Mouse (Mus musculus) retina, adult 2 months (tissue): Measurements from ENCODE around the gene Pcgf1.

Experiments
- DNase-seq: peaks from one replicate; pipeline ENCODE4 v3.0.0-alpha.2; 2012; ENCODE audit warnings: low read depth, low spot score

Gene Pcgf1

GRCm38 (mm10) chr6:83077630-83078323, at the start of gene Pcgf1:
Pcgf1 (plus strand) TSS chr6:83077869.
- no peak for DNase-seq

DNA sequence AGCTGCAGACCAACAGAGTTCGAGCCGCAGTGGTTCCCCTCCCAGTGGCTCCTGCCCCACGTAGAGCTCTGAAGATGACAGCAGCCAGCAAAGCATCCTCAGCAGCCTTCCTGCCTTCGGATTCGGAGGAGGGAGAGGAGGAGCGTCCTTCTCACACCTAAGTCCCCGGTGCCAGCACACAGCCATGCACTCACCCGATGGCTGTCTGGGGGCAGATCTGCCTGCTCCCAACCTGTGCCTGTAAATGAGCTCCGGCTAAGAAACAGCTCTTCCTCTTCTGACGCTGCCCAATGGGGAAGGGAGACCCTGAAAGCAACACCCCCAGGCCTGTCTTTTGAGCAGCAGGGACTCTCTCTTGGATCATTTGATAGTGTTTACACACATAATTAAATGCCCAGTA, 47.9 kb upstream of the Pcgf1 start:
- no peak for DNase-seq

DNA sequence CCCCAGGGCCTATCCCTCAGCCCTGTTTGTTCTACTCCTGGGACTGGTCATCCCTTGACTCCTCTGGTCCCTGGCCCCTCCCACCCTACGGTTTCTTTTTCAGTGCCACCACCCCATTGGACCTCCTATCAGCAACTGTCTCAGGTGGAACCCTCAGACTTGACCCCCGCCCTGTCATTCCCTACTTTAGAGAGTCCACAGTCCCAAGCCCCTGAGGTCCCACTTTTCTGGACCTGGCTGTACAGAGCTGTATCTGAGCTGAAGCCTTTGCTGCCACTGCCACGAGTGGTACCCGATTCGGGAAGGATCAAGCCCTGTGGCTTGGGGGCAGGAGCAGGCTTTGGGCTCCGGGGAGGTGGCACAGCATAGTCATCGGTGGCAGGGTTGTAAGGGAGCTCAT, 46.6 kb upstream of the Pcgf1 start:
- DNase-seq = no peak

GRCm38 (mm10) chr6:83031921-83032590, 45.6 kb upstream of the Pcgf1 start:
- no peak for DNase-seq

- DNase-seq = no peak
These were observed 44.9 kb upstream of the Pcgf1 start for GRCm38 (mm10) chr6:83032769-83033191.

DNA sequence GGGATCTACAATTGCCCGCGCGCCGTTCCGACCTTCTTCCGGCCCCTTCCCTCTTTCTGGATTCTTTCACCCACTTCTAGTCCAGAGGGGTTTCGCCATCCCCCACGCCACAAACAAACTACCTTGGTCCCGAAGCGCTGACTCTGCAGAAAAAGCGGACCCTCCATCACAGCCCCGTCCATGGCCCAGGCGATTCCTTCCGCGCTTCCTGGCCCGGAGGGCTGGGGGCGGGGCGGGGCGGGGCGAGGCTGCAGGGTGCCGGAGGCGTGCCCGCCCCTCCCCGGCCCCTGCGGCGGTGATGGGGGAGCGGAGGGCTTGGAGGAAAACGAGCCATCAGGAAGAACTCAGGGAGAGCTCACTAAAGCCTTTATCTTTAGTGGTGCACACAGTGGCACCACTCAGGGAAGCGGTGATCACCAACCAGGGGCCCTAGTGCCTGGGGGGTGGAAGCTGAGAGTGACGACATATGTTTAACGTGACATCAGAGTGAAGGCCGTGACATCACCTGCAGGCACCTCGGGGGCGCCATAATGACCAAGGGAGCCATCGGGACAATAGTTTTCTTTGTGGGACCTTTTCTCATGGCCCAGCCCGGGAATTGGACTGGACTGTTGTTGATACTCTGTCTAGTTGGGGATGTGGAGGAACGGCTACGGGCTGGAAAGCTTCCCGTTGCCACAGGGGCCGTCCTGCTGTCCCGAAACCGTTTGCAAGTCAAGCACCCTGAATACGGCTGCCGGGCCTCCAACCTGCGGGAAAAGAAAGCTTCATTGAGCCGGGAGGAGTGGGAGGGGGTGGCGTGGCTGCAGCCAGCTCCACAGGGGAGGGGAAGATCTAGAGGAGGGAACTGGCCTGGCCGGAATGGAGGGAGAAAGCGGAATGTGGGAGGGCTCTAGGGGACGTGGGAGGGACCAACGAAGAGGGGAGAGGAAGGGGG, 44.2 kb upstream of the Pcgf1 start, which contains the start of the genes Dok1 and Loxl3:
Gene Dok1 (minus strand): TSS at position 223 of the 937 bp plus-strand sequence.
Gene Loxl3 (plus strand): TSS at position 925 of the 937 bp plus-strand sequence.
- no peak for DNase-seq

DNA sequence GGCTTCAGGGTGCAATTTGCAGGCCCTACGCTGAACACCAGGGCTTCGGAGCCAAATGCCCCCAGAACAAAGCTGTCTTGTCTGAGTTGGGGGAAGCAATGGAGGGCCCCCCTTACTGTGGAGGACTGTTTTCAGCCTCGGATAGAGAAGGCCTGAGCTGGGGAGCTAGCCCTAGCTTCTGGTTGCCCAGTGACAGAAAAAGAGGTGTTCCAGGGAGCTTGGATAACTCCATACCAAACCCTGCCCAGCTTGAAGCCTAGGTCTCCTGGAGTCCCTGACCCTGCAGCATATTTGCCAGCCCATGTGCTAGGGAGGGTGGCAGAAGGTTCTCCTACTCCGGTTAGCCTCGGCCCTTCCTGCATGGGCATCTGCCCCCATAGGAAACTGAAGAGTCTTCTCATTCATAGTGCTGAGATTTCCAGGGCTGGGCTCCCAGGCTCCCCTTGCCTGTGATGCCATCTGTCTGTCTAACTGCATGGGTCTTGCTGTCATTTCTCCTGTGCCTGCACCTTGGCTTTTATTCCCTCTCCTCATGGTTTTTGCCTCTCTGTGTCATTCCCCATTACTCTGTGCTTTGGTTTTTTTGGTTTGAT, 43.1 kb upstream of the Pcgf1 start:
- no peak for DNase-seq

DNA sequence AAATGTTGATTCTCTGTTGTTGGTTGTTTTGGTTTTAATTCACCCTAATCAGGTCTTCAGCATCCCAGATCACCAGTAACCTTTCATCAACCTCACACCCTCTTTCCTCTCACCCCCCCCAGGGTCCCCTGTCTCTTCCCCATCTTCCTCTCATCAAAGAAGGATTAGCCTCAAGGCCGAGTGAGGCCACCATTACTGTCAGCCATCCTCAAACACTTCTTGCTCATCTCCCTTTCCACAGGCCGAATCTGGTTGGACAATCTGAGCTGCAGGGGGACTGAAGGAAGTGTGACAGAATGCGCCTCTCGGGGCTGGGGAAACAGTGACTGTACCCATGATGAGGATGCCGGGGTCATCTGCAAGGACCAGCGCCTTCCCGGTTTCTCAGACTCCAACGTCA, 40.5 kb upstream of the Pcgf1 start:
- no peak for DNase-seq

DNA sequence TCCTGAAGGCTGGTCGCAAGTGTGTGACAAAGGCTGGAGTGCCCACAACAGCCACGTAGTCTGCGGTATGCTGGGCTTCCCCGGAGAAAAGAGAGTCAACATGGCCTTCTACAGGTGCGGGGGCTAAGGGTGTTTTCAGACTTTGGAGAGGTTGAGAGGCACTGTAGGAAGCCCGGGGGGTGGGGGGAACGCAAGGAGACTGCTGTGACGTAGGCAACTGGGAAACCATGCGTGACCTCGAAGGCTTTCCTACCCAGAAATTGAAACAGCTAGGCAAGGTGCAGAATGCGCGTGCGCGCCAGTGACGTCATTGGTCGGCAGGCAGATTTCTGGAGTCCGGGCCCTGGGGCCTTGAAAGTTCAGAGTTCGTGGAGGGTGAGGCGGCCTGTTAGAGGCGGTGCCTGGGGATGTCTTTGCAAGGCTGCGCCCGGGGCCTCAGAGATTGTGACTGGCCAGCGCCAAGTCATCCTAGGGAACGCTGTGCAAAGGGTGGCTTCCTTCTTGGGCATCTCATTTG, 39.1 kb upstream of the Pcgf1 start:
- peak; percentile 52 for DNase-seq

DNA sequence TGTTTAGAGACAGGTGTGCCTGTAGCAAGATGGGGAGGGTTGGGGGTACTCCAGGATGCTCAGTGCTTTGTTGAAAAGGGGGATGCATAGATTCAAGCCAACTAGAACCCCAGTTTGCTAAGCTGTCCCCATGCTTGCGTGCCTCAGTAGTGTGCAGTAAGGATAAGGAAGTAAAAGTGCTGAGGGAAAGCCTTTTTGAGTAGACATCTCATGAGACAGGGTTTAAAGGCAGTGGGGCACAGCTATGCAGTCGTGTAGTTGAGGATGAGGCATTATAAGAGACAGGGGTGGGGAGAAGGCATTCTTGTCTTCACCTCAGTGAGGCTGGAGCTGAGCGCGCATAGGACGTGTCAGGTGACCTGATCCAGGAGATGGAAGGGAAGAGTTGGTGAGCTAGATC, 37.1 kb upstream of the Pcgf1 start:
- DNase-seq = no peak

GRCm38 (mm10) chr6:83043561-83043960, 34.1 kb upstream of the Pcgf1 start:
- no peak for DNase-seq

GRCm38 (mm10) chr6:83043993-83044392, 33.7 kb upstream of the Pcgf1 start:
- no peak for DNase-seq

DNA sequence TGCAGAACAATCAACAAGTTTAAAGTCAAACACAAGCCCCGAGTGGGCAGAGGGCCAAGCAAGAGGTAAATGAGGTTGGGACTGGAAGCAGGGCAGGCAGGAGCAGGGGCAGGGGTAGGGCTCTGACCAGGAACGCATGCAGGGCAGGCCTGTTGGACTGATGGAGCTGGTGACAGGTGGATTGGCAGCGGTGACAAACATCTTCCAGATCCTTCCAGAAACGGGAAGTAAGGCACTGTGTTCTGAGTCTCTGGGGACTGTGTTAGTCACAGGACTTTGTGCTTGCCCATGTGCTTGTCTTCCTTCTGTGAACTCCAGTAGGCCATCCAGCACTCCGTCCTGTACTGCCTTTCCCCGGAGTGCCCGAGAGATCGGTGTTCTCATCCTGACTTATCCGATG, 32.9 kb upstream of the Pcgf1 start:
- no peak for DNase-seq

DNA sequence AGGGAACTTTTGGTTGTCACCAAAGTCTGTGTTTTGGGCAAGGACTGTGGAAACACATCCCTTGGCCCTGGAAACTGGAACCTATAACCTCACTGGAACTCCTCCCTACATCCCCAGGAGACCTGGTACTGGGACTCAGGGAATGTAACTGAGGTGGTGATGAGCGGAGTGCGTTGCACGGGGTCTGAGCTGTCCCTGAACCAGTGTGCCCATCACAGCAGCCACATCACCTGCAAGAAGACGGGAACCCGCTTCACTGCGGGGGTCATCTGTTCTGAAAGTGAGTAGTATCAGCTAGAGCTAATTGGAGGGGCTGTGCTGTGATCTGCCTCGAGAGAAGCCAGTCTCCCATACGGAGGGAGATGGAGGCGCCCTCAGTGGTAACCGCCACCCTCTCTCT, 28.3 kb upstream of the Pcgf1 start:
- no peak for DNase-seq

- DNase-seq = no peak
These were observed 24.3 kb upstream of the Pcgf1 start for GRCm38 (mm10) chr6:83053136-83053960.

GRCm38 (mm10) chr6:83054074-83054851, 23.4 kb upstream of the Pcgf1 start, which contains the start of gene Aup1:
Aup1 (plus strand) TSS chr6:83054521.
- peak; percentile 98 for DNase-seq

- DNase-seq = no peak
These were observed 22.7 kb upstream of the Pcgf1 start, which contains the start of gene Htra2 for GRCm38 (mm10) chr6:83054871-83055431. Htra2 (minus strand) TSS chr6:83055273.

- no peak for DNase-seq
These were observed 19.9 kb upstream of the Pcgf1 start, which contains the start of gene Dqx1 for GRCm38 (mm10) chr6:83057790-83058189. Dqx1 (plus strand) TSS chr6:83057844.

DNA sequence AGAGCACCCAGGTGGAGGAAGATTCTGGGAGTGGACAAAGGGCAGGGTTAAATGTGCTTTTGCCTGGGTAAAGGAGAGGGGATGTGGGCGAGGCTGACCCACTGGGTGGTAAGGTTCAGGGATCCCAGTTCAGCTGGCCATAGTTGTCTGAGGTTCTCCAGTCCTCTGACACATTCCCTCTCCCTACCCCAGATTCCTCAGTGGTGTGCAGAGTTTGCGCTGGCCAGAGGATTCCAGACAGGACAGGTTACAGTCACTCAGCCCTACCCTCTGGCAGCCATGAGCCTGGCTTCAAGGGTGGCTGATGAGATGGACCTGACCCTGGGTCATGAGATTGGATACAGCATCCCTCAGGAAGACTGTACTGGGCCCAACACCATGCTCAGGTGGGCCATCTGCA, 18.9 kb upstream of the Pcgf1 start:
- no peak for DNase-seq
